Mouse (Mus musculus): ENCODE results near the gene Gm4792.

- no peak for TF ChIP-seq CTCF (IDR thresholded peaks at IDR 0.05; ENCODE audit: extremely low read depth, insufficient read depth, insufficient read length, insufficient replicate concordance)
- no peak for TF ChIP-seq POLR2A (IDR thresholded peaks at IDR 0.05; ENCODE audit: low read depth, low read length)
Observed at GRCm38 (mm10) chr10:94295923-94296605, 2.4 kb downstream of the Gm4792 start.
